Mouse (Mus musculus): ENCODE measurements around the gene Ralb. TPM values are rescaled to one million over a fixed set of nuclear protein-coding genes. Genes with fewer than 3 reads are reported as not detected.
A peak's percentile ranks its signal among the peaks of the same experiment; 100 is the strongest.

The Ralb gene
- polyA plus RNA-seq, 1 experiment from 2014 or later, result 174 TPM

DNA sequence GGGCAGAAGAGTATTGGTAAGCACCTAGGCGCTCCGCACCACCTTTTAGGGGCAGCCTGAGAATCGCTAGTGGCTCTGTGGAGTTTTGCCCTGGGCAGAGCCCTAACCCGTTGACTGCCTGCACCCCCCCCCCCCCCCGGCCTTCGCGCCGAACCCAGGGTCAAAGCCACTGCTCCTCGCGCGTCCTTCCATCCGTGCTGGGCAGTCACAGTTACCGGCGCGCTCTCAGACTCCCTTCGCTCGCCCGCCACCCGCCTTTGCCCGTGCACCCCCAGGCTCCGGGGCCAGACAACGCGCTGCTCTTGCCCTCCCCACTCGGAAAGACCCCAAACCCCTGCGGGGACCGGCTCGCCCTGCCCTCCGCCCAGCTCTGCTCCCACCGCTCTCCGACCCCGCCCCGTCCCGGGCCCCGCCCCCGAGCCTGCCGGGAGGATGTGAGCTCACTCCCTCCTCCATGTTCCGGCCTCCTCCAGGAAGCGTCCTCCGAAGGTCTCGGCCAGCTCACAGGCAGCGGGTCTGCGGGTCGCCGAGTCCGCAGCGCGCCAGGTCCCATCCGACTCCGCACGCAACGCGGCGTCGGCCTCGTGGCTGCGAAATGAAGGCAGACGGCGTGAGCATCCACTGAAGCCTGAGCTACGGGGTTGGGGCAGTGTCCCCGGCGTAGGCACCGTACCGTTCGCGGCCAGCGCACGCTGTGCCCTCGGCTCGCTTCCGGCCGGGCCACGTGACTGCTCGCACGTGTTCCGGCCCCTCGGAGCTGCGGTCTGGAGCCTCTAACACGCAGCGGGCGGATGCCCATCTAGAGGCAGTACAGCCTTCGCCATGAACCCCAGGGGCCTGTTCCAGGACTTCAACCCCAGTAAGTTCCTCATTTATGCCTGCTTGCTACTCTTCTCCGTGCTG, 21.3 kb upstream of the Ralb start, which contains the start of gene Tmem185b:
Gene Tmem185b (plus strand): TSS at position 472 of the 903 bp plus-strand sequence.
- Histone ChIP-seq H3K27me3 (ENCODE audit: insufficient read depth, low read length) (no peaks in the 10 kb centered on the region), H3K27ac (ENCODE audit: low read length) (peak within 1 kb of the TSS; percentile 85), H3K36me3 (ENCODE audit: insufficient read depth, low read length) (peaks cover 29% of the 10 kb centered on the region), H3K4me3 (ENCODE audit: low read length) (peak within 1 kb of the TSS; percentile 71), H3K4me2 (replicated peaks; ENCODE audit: low read depth, low read length) (peak within 1 kb of the TSS; percentile 87), H3K9me3 (ENCODE audit: low read length) (peaks cover 25% of the 10 kb centered on the region), H3K9ac (replicated peaks; ENCODE audit: low read length) (peak within 1 kb of the TSS; percentile 84), H3K4me1 (ENCODE audit: insufficient read depth, low read length) (peaks cover 21% of the 10 kb centered on the region)
- peak; percentile 96 for ATAC-seq (ENCODE audit: low FRiP score, low TSS enrichment)
- WGBS, result 1% methylated on average over 69 of the region's 82 CpGs

DNA sequence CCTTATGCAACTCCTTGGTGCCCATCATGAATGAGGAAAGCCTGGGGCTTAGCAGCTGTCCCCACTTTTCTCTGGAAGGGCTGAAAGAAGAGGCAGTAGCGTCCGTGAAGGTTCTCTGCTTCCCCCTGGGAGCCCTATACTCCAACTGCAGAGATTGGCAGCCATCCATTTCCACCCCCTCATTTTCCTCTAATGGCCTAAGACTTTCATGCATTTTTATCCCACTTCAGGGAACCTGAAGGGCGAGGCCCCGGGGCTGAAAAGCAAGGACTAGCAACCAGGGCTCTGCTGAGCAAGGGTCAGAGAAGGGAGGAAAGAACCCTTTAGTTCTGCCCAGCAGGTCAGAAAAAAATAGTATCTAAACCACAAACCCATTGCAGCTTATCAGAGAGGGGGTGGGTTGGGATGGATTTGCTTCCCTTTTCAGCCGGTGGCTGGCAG, 20.4 kb upstream of the Ralb start:
- no peaks in the 10 kb centered on the region for H3K27me3 ChIP-seq (ENCODE audit: insufficient read depth, low read length)
- WGBS, result 13% methylated on average over 5 of the region's 5 CpGs
- H3K9ac ChIP-seq (replicated peaks; ENCODE audit: low read length), result peak overlapping the region; percentile 84
- no peak for ATAC-seq (ENCODE audit: low FRiP score, low TSS enrichment)
- peaks cover 25% of the 10 kb centered on the region for H3K9me3 ChIP-seq (ENCODE audit: low read length)
- H3K27ac ChIP-seq (ENCODE audit: low read length), result peak overlapping the region; percentile 29
- H3K36me3 ChIP-seq (ENCODE audit: insufficient read depth, low read length), result peaks cover 29% of the 10 kb centered on the region
- H3K4me2 ChIP-seq (replicated peaks; ENCODE audit: low read depth, low read length), result peak overlapping the region; percentile 87
- H3K4me1 ChIP-seq (ENCODE audit: insufficient read depth, low read length), result peaks cover 21% of the 10 kb centered on the region
- peak overlapping the region; percentile 71 for H3K4me3 ChIP-seq (ENCODE audit: low read length)

DNA sequence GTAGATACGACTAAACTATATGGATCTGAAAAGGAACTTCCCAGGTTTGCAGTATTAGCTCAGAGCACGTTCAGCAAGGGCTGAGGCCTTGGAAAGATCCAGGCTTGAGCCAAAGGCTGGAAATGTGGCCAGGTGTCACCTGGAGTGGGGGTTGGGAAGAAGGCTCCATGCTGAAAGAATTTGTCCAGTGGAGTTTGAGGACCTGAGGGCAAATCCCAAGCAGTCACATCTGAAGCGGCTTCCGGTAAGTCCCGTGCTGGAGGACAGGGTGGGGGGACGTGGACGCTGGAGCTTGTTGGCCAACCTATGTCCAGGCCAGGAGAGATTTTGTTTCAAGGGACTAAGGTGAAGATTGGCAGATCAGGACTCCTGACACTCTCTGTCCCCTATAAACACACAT, 19.2 kb upstream of the Ralb start:
- Histone ChIP-seq H3K9ac (replicated peaks; ENCODE audit: low read length) (no peak overlapping the region), H3K4me2 (replicated peaks; ENCODE audit: low read depth, low read length) (no peak overlapping the region), H3K4me3 (ENCODE audit: low read length) (no peak overlapping the region), H3K27me3 (ENCODE audit: insufficient read depth, low read length) (no peaks in the 10 kb centered on the region), H3K36me3 (ENCODE audit: insufficient read depth, low read length) (peaks cover 20% of the 10 kb centered on the region), H3K27ac (ENCODE audit: low read length) (peak overlapping the region; percentile 49), H3K9me3 (ENCODE audit: low read length) (peaks cover 18% of the 10 kb centered on the region), H3K4me1 (ENCODE audit: insufficient read depth, low read length) (peaks cover 21% of the 10 kb centered on the region)
- 81% methylated on average over 7 of the region's 7 CpGs for WGBS
- ATAC-seq (ENCODE audit: low FRiP score, low TSS enrichment), result no peak

DNA sequence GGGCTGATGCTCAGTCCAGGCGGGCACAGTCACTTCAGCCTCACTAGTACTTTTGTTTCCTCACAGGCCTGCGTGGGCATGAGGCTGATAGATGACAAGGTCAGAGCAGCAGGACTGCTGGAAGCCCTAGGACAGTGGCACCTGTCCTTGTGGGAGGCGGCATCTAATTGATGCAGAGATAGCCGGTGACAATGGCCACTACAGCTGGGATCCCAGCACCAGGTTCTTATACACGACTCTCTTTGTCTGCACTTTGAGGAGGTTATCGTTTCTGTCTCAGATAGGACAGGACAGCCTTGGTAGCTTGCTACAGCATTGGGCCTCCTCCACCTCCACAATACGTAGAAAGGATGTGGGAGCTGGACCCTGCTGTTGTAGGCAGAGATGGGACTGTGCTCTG, 18.8 kb upstream of the Ralb start:
- H3K27me3 ChIP-seq (ENCODE audit: insufficient read depth, low read length), result no peaks in the 10 kb centered on the region
- no peak for ATAC-seq (ENCODE audit: low FRiP score, low TSS enrichment)
- no peak overlapping the region for H3K4me3 ChIP-seq (ENCODE audit: low read length)
- H3K9me3 ChIP-seq (ENCODE audit: low read length), result peaks cover 14% of the 10 kb centered on the region
- peaks cover 16% of the 10 kb centered on the region for H3K36me3 ChIP-seq (ENCODE audit: insufficient read depth, low read length)
- peaks cover 21% of the 10 kb centered on the region for H3K4me1 ChIP-seq (ENCODE audit: insufficient read depth, low read length)
- H3K4me2 ChIP-seq (replicated peaks; ENCODE audit: low read depth, low read length), result no peak overlapping the region
- WGBS, result 80% methylated on average over 7 of the region's 7 CpGs
- peak overlapping the region; percentile 49 for H3K27ac ChIP-seq (ENCODE audit: low read length)
- H3K9ac ChIP-seq (replicated peaks; ENCODE audit: low read length), result no peak overlapping the region

DNA sequence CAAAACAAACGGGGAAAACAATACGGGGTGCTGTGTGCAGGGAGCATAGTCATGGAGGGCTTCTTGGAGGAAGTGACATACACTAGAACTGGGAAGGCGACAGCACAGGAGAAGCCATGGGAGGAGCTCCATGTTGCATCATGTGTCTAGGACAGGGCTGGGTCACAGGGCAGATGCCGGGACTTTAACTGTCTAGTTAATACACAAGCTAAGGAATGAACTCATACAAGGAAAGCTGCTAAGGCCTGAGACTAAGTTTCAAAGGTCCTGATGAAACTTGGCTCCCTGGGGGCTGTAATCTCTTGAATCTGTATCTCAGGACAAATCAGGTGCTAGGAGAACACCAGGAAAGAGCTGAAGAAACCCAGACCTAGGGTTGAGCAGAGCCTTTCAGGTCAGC, 18.1 kb upstream of the Ralb start:
- no peaks in the 10 kb centered on the region for H3K27me3 ChIP-seq (ENCODE audit: insufficient read depth, low read length)
- 80% methylated on average over 4 of the region's 4 CpGs for WGBS
- peak; percentile 20; the same call in 1 of the 2 replicates for ATAC-seq (ENCODE audit: low FRiP score, low TSS enrichment)
- H3K4me1 ChIP-seq (ENCODE audit: insufficient read depth, low read length), result peaks cover 21% of the 10 kb centered on the region
- H3K9ac ChIP-seq (replicated peaks; ENCODE audit: low read length), result no peak overlapping the region
- no peak overlapping the region for H3K4me2 ChIP-seq (replicated peaks; ENCODE audit: low read depth, low read length)
- no peak overlapping the region for H3K4me3 ChIP-seq (ENCODE audit: low read length)
- H3K36me3 ChIP-seq (ENCODE audit: insufficient read depth, low read length), result peaks cover 12% of the 10 kb centered on the region
- H3K27ac ChIP-seq (ENCODE audit: low read length), result peak overlapping the region; percentile 43; the same call in 1 of the 2 replicates
- H3K9me3 ChIP-seq (ENCODE audit: low read length), result peaks cover 12% of the 10 kb centered on the region

DNA sequence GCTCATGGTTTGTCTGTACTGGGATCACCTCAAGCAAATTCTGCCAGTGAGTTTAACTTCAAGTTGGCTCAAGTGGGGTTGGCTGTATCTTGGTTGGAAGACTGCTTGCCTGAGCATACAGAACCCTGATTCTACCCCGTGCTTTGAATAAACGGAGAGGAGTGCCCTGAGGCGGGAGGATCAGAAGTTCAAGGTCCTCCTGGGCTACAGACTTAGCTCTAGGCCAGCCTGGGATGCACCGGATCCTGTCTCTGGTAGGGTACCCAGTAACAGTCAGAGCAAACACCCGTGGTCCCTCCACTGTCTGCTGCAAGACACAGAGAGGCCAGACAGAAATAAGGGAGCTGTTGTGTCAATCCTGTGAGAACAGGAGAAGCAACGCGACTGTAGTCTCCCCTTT, 17.1 kb upstream of the Ralb start:
- 78% methylated on average over 7 of the region's 7 CpGs for WGBS
- no peak for ATAC-seq (ENCODE audit: low FRiP score, low TSS enrichment)
- H3K27me3 ChIP-seq (ENCODE audit: insufficient read depth, low read length), result no peaks in the 10 kb centered on the region

DNA sequence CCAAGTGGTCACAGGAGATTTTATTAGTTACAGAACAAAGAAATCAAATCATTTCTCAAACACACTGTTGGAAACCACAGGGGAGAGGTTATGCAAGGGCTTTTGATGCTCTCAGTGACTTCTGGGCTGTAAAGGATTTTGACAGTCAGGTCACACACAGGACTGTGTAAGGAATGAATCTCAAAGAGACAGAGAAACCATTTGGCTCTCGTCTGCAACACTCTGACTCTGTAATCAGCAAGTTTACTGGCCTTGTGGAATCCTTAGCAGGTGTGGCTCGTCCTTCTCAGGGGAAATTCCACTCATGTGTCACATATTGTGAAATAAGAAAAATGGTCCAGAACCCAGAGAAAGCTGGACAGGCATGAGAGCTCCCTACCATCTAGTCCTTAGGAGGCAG, 16.4 kb upstream of the Ralb start:
- Histone ChIP-seq H3K9ac (replicated peaks; ENCODE audit: low read length) (no peak overlapping the region), H3K9me3 (ENCODE audit: low read length) (no peaks in the 10 kb centered on the region), H3K4me1 (ENCODE audit: insufficient read depth, low read length) (peaks cover 11% of the 10 kb centered on the region), H3K36me3 (ENCODE audit: insufficient read depth, low read length) (no peaks in the 10 kb centered on the region), H3K4me3 (ENCODE audit: low read length) (no peak overlapping the region), H3K27ac (ENCODE audit: low read length) (no peak overlapping the region), H3K27me3 (ENCODE audit: insufficient read depth, low read length) (no peaks in the 10 kb centered on the region), H3K4me2 (replicated peaks; ENCODE audit: low read depth, low read length) (no peak overlapping the region)
- 36% methylated on average over 2 of the region's 2 CpGs for WGBS
- ATAC-seq (ENCODE audit: low FRiP score, low TSS enrichment), result no peak

More for the DNA sequence above, 17.1 kb upstream of the Ralb start:
- Histone ChIP-seq H3K36me3 (ENCODE audit: insufficient read depth, low read length) (peaks cover 1% of the 10 kb centered on the region), H3K9ac (replicated peaks; ENCODE audit: low read length) (no peak overlapping the region), H3K4me1 (ENCODE audit: insufficient read depth, low read length) (peaks cover 16% of the 10 kb centered on the region), H3K4me3 (ENCODE audit: low read length) (no peak overlapping the region), H3K9me3 (ENCODE audit: low read length) (peaks cover 2% of the 10 kb centered on the region), H3K4me2 (replicated peaks; ENCODE audit: low read depth, low read length) (no peak overlapping the region), H3K27ac (ENCODE audit: low read length) (no peak overlapping the region)

DNA sequence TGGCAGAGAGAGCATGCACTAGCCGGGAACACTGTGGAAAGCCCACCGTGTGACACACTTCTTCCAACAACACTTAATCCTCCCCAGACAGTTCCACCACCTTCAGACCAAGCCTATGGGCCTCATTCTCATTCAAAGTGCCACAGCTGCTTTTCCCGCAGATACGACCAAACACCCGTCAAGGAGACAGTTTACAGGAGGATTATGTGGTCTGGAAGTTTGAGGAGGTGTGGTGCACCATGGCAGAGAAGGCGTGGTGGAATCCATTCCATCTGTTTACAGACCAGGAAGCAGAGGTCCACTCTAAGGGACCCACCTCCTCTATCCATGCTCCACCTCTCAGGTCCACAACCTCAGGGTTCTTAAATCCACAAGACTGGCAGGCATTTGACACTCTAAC, 14.7 kb upstream of the Ralb start:
- no peaks in the 10 kb centered on the region for H3K27me3 ChIP-seq (ENCODE audit: insufficient read depth, low read length)
- 72% methylated on average over 6 of the region's 6 CpGs for WGBS
- ATAC-seq (ENCODE audit: low FRiP score, low TSS enrichment), result no peak

DNA sequence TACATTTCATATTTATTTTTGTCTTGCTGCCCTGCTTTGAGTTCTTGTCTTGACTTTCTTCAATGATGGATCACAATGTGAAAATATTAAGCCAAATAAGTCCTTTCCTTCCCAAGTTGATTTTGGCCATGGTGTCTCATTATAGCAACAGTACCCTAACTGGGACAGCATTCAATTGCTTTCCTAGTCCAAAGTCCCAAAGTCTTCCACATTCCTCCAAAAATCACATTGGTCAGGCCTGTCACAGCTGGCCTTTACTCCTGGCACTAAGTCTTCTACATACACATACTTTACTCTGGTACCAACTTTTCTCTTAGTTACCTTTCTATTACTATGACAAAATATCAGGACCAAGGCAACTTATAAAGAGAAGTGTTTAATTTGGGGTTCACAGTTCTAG, 14.2 kb upstream of the Ralb start:
- Histone ChIP-seq H3K36me3 (ENCODE audit: insufficient read depth, low read length) (no peaks in the 10 kb centered on the region), H3K27me3 (ENCODE audit: insufficient read depth, low read length) (no peaks in the 10 kb centered on the region), H3K9me3 (ENCODE audit: low read length) (no peaks in the 10 kb centered on the region), H3K27ac (ENCODE audit: low read length) (no peak overlapping the region), H3K4me1 (ENCODE audit: insufficient read depth, low read length) (no peaks in the 10 kb centered on the region), H3K9ac (replicated peaks; ENCODE audit: low read length) (no peak overlapping the region), H3K4me2 (replicated peaks; ENCODE audit: low read depth, low read length) (no peak overlapping the region), H3K4me3 (ENCODE audit: low read length) (no peak overlapping the region)
- no peak for ATAC-seq (ENCODE audit: low FRiP score, low TSS enrichment)

More for the DNA sequence above, 14.7 kb upstream of the Ralb start:
- no peaks in the 10 kb centered on the region for H3K36me3 ChIP-seq (ENCODE audit: insufficient read depth, low read length)
- no peaks in the 10 kb centered on the region for H3K9me3 ChIP-seq (ENCODE audit: low read length)
- H3K27ac ChIP-seq (ENCODE audit: low read length), result no peak overlapping the region
- H3K4me2 ChIP-seq (replicated peaks; ENCODE audit: low read depth, low read length), result no peak overlapping the region
- H3K4me1 ChIP-seq (ENCODE audit: insufficient read depth, low read length), result no peaks in the 10 kb centered on the region
- H3K4me3 ChIP-seq (ENCODE audit: low read length), result no peak overlapping the region
- H3K9ac ChIP-seq (replicated peaks; ENCODE audit: low read length), result no peak overlapping the region

DNA sequence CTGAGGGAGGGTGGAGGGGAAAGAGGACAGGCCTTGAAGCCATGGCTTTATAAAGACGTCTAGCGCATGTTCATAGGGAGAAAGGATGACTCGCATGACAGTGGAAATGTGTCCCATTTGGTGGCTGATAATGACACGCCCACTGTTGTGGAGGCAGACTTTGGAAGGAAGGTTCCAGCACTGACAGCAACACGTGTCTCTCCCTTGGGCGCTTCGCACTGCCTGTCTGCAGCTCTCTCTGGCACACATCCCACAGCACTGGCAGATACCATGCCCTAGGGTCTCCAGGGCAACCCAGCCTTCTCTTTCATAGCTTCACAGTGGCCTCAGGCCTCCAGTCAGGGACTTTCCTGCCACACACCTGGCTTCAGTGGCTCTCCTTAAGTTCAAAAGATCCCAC, 13.5 kb upstream of the Ralb start:
- Histone ChIP-seq H3K9ac (replicated peaks; ENCODE audit: low read length) (no peak overlapping the region), H3K27ac (ENCODE audit: low read length) (no peak overlapping the region), H3K27me3 (ENCODE audit: insufficient read depth, low read length) (no peaks in the 10 kb centered on the region), H3K4me3 (ENCODE audit: low read length) (no peak overlapping the region), H3K36me3 (ENCODE audit: insufficient read depth, low read length) (no peaks in the 10 kb centered on the region), H3K9me3 (ENCODE audit: low read length) (no peaks in the 10 kb centered on the region), H3K4me2 (replicated peaks; ENCODE audit: low read depth, low read length) (no peak overlapping the region), H3K4me1 (ENCODE audit: insufficient read depth, low read length) (no peaks in the 10 kb centered on the region)
- no peak for ATAC-seq (ENCODE audit: low FRiP score, low TSS enrichment)
- WGBS, result 74% methylated on average over 7 of the region's 7 CpGs
